Mouse (Mus musculus) liver, adult 2 months (tissue): ENCODE results near the gene Kcnj15.

Experiments
- CTCF ChIP-seq: fragments of 200-500 bp; IDR thresholded peaks from 2 replicates; pipeline ENCODE4 v1.5.1; 2011; ENCODE audit warnings: low read depth, low read length, control low read depth
- POLR2A ChIP-seq: fragments of 200-500 bp; IDR thresholded peaks from 2 replicates; pipeline ENCODE4 v1.6.1; 2011; ENCODE audit warnings: low read length, control low read depth; ENCODE audit not compliant: insufficient read depth; ENCODE audit errors: extremely low read depth

DNA sequence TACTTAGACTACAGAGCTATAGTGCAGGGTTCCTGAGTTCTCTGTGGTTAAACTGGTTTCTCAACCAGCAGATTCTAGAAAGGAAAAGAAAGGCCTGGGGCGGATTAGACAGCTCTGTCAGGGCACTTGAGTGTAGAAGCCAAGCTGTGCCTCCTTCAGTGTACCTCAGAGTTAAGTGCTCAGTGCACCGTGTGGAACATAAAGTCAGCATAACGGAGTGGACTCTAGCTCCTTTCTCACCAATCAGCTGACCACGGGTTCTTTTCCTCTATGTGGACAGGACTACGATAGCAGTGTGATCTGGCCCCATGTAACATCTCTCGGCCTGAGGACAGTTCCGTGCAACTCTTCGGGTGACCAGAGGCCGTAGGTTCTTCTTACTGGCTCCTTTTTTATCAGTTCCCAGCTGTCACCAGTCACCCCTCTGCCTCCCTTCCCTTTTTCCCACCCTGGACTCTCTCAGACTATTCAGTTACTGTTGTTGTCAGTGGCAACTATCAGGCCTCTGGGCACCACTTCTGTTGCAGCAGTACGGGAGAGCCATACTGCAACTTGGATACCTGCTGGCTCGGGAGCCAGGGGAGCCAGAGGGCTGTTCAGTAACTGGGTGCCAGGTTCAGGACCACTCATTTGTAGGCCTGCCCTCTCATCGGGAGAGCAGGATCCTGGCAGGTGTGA, 12.6 kb upstream of the Kcnj15 start:
- TF ChIP-seq CTCF (no peak), POLR2A (no peak)
